Mouse (Mus musculus): Measurements from ENCODE around the gene Pabpc4. TPM values are rescaled to one million over a fixed set of nuclear protein-coding genes. Genes with fewer than 3 reads are reported as not detected.
A peak's percentile ranks its signal among the peaks of the same experiment; 100 is the strongest.

Pabpc4 gene
- polyA plus RNA-seq, 1 experiment from 2014 or later = 29.5 TPM

- Histone ChIP-seq H3K9ac (ENCODE audit: low read depth, low read length) (no peak overlapping the region), H3K27ac (ENCODE audit: low read length) (no peak overlapping the region), H3K4me2 (ENCODE audit: low read length) (no peak overlapping the region), H3K4me3 (ENCODE audit: low read depth, low read length) (no peak overlapping the region), H3K36me3 (ENCODE audit: control insufficient read depth, insufficient read depth, low read length) (no peaks in the 10 kb centered on the region), H3K9me3 (replicated peaks; ENCODE audit: control insufficient read depth, low read length, poor library complexity, severe bottlenecking) (no peaks in the 10 kb centered on the region), H3K27me3 (ENCODE audit: control insufficient read depth, insufficient read depth, low read depth, low read length) (0 out of 2 replicates have a peak, but pooled peaks cover 2% of the 10 kb centered on the region), H3K4me1 (ENCODE audit: control insufficient read depth, insufficient read depth, low read length) (no peaks in the 10 kb centered on the region)
- ATAC-seq = no peak
- 52% methylated on average over 4 of the region's 4 CpGs for WGBS
Measured at GRCm38 (mm10) chr4:123227707-123228106, 34.4 kb upstream of the Pabpc4 start.

- Histone ChIP-seq H3K4me2 (ENCODE audit: low read length) (no peak overlapping the region), H3K36me3 (ENCODE audit: control insufficient read depth, insufficient read depth, low read length) (no peaks in the 10 kb centered on the region), H3K9me3 (replicated peaks; ENCODE audit: control insufficient read depth, low read length, poor library complexity, severe bottlenecking) (no peaks in the 10 kb centered on the region), H3K4me1 (ENCODE audit: control insufficient read depth, insufficient read depth, low read length) (no peaks in the 10 kb centered on the region), H3K4me3 (ENCODE audit: low read depth, low read length) (no peak overlapping the region), H3K27me3 (ENCODE audit: control insufficient read depth, insufficient read depth, low read depth, low read length) (peaks cover 8% of the 10 kb centered on the region; the same call in 1 of the 2 replicates), H3K9ac (ENCODE audit: low read depth, low read length) (no peak overlapping the region), H3K27ac (ENCODE audit: low read length) (no peak overlapping the region)
- 54% methylated on average over 2 of the region's 2 CpGs for WGBS
- no peak for ATAC-seq
Measured at GRCm38 (mm10) chr4:123228270-123228669, 33.9 kb upstream of the Pabpc4 start.

DNA sequence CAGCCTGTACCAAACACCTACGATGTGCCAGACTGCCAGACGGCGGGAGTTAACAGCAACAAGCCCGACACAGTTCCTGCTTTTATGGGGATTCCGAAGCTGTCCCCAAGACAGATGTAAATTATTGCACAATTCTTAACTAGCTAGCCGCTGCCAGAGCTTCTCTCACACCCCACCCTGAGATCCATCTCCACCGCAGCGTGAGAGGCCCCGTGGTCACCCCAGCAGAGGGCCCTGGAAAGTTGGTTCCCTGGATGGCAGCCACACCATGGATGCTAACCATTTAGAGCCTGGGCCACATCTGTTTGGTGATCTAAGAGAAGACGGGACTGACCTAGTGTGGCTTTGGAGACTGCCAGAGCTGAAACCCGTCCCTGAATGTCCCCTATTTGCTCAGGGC is 33.0 kb upstream of the Pabpc4 start:
- H3K9ac ChIP-seq (ENCODE audit: low read depth, low read length) = no peak overlapping the region
- no peaks in the 10 kb centered on the region for H3K9me3 ChIP-seq (replicated peaks; ENCODE audit: control insufficient read depth, low read length, poor library complexity, severe bottlenecking)
- H3K27me3 ChIP-seq (ENCODE audit: control insufficient read depth, insufficient read depth, low read depth, low read length) = peaks cover 17% of the 10 kb centered on the region
- no peak overlapping the region for H3K4me2 ChIP-seq (ENCODE audit: low read length)
- no peak for ATAC-seq
- H3K4me3 ChIP-seq (ENCODE audit: low read depth, low read length) = no peak overlapping the region
- H3K36me3 ChIP-seq (ENCODE audit: control insufficient read depth, insufficient read depth, low read length) = no peaks in the 10 kb centered on the region
- 86% methylated on average over 11 of the region's 11 CpGs for WGBS
- H3K27ac ChIP-seq (ENCODE audit: low read length) = no peak overlapping the region
- peaks cover 5% of the 10 kb centered on the region for H3K4me1 ChIP-seq (ENCODE audit: control insufficient read depth, insufficient read depth, low read length)

DNA sequence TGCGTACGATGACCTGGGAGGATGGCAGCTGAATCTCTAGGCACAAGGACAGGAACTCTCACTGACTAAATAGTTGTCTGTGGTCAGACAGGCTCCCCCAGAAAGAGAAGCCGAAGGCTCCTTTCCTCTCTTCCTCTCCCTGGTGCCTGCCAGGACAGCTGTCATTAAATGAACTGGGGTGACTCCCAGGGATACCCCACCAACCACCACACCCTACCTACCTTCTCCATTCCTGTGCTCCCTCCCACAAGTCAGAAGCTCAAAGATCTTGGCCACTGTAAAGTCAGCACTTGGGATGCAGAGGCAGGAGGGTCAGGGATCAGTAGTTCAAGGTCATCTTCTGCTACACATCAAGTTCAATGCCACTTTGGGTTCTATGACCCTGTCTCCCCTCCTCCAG is 29.3 kb upstream of the Pabpc4 start:
- 75% methylated on average over 3 of the region's 3 CpGs for WGBS
- no peak overlapping the region for H3K9ac ChIP-seq (ENCODE audit: low read depth, low read length)
- no peak overlapping the region for H3K4me3 ChIP-seq (ENCODE audit: low read depth, low read length)

GRCm38 (mm10) chr4:123233492-123234084 is 28.6 kb upstream of the Pabpc4 start, which contains the start of gene Heyl:
Heyl (plus strand) TSS chr4:123233556.
- no peak within 1 kb of the TSS for H3K27ac ChIP-seq (ENCODE audit: low read length)
- peaks cover 5% of the 10 kb centered on the region for H3K4me1 ChIP-seq (ENCODE audit: control insufficient read depth, insufficient read depth, low read length)
- H3K36me3 ChIP-seq (ENCODE audit: control insufficient read depth, insufficient read depth, low read length) = no peaks in the 10 kb centered on the region
- H3K4me2 ChIP-seq (ENCODE audit: low read length) = peak within 1 kb of the TSS; percentile 58
- H3K27me3 ChIP-seq (ENCODE audit: control insufficient read depth, insufficient read depth, low read depth, low read length) = peaks cover 29% of the 10 kb centered on the region
- ATAC-seq = no peak
- no peaks in the 10 kb centered on the region for H3K9me3 ChIP-seq (replicated peaks; ENCODE audit: control insufficient read depth, low read length, poor library complexity, severe bottlenecking)
- peak within 1 kb of the TSS; percentile 31 for H3K9ac ChIP-seq (ENCODE audit: low read depth, low read length)
- peak within 1 kb of the TSS; percentile 32 for H3K4me3 ChIP-seq (ENCODE audit: low read depth, low read length)
- WGBS = 4% methylated on average over 52 of the region's 52 CpGs

More for the DNA sequence above, 29.3 kb upstream of the Pabpc4 start:
- Histone ChIP-seq H3K9me3 (replicated peaks; ENCODE audit: control insufficient read depth, low read length, poor library complexity, severe bottlenecking) (no peaks in the 10 kb centered on the region), H3K27ac (ENCODE audit: low read length) (no peak overlapping the region), H3K4me2 (ENCODE audit: low read length) (no peak overlapping the region), H3K27me3 (ENCODE audit: control insufficient read depth, insufficient read depth, low read depth, low read length) (peaks cover 25% of the 10 kb centered on the region), H3K36me3 (ENCODE audit: control insufficient read depth, insufficient read depth, low read length) (no peaks in the 10 kb centered on the region), H3K4me1 (ENCODE audit: control insufficient read depth, insufficient read depth, low read length) (peaks cover 5% of the 10 kb centered on the region)
- ATAC-seq = no peak

GRCm38 (mm10) chr4:123235835-123236430 is 26.2 kb upstream of the Pabpc4 start:
- H3K36me3 ChIP-seq (ENCODE audit: control insufficient read depth, insufficient read depth, low read length) = no peaks in the 10 kb centered on the region
- H3K27me3 ChIP-seq (ENCODE audit: control insufficient read depth, insufficient read depth, low read depth, low read length) = peaks cover 44% of the 10 kb centered on the region
- H3K4me3 ChIP-seq (ENCODE audit: low read depth, low read length) = no peak overlapping the region
- no peak overlapping the region for H3K4me2 ChIP-seq (ENCODE audit: low read length)
- ATAC-seq = no peak
- H3K27ac ChIP-seq (ENCODE audit: low read length) = no peak overlapping the region
- 73% methylated on average over 9 of the region's 9 CpGs for WGBS
- no peak overlapping the region for H3K9ac ChIP-seq (ENCODE audit: low read depth, low read length)
- H3K9me3 ChIP-seq (replicated peaks; ENCODE audit: control insufficient read depth, low read length, poor library complexity, severe bottlenecking) = no peaks in the 10 kb centered on the region
- H3K4me1 ChIP-seq (ENCODE audit: control insufficient read depth, insufficient read depth, low read length) = peaks cover 9% of the 10 kb centered on the region

- 89% methylated on average over 13 of the region's 13 CpGs for WGBS
- H3K27me3 ChIP-seq (ENCODE audit: control insufficient read depth, insufficient read depth, low read depth, low read length) = peaks cover 44% of the 10 kb centered on the region
- peaks cover 9% of the 10 kb centered on the region for H3K4me1 ChIP-seq (ENCODE audit: control insufficient read depth, insufficient read depth, low read length)
- no peak for ATAC-seq
- no peaks in the 10 kb centered on the region for H3K36me3 ChIP-seq (ENCODE audit: control insufficient read depth, insufficient read depth, low read length)
- no peak overlapping the region for H3K4me3 ChIP-seq (ENCODE audit: low read depth, low read length)
- H3K9ac ChIP-seq (ENCODE audit: low read depth, low read length) = no peak overlapping the region
- no peak overlapping the region for H3K27ac ChIP-seq (ENCODE audit: low read length)
- no peak overlapping the region for H3K4me2 ChIP-seq (ENCODE audit: low read length)
- H3K9me3 ChIP-seq (replicated peaks; ENCODE audit: control insufficient read depth, low read length, poor library complexity, severe bottlenecking) = no peaks in the 10 kb centered on the region
Measured at GRCm38 (mm10) chr4:123236431-123237031, 25.6 kb upstream of the Pabpc4 start.

GRCm38 (mm10) chr4:123237386-123238266 is 24.5 kb upstream of the Pabpc4 start:
- no peak overlapping the region for H3K27ac ChIP-seq (ENCODE audit: low read length)
- no peaks in the 10 kb centered on the region for H3K9me3 ChIP-seq (replicated peaks; ENCODE audit: control insufficient read depth, low read length, poor library complexity, severe bottlenecking)
- no peak overlapping the region for H3K4me3 ChIP-seq (ENCODE audit: low read depth, low read length)
- peaks cover 9% of the 10 kb centered on the region for H3K4me1 ChIP-seq (ENCODE audit: control insufficient read depth, insufficient read depth, low read length)
- no peak overlapping the region for H3K9ac ChIP-seq (ENCODE audit: low read depth, low read length)
- no peaks in the 10 kb centered on the region for H3K36me3 ChIP-seq (ENCODE audit: control insufficient read depth, insufficient read depth, low read length)
- 58% methylated on average over 6 of the region's 6 CpGs for WGBS
- no peak for ATAC-seq
- peaks cover 43% of the 10 kb centered on the region for H3K27me3 ChIP-seq (ENCODE audit: control insufficient read depth, insufficient read depth, low read depth, low read length)
- H3K4me2 ChIP-seq (ENCODE audit: low read length) = no peak overlapping the region

Data from midbrain, embryonic 16.5 days (tissue).